In genomic region chr7:133164770-133165169, GRCm38 (mm10) we compare ENCODE assay signal across 24 mouse cellular contexts. TPM values are rescaled to one million over a fixed set of nuclear protein-coding genes. Genes with fewer than 3 reads are reported as not detected.
DNase-seq lines count a peak whose midpoint lies in the region; ATAC-seq and TF ChIP-seq lines count a peak whose summit lies in the region.
"Had no signal": no experiment of that assay in that cellular context is flagged by ENCODE, and none has a peak within 500 bp of the region (broad histone marks: within the 10 kb centered on the region; RNA-seq: fewer than 3 reads in every experiment).

No protein-coding gene starts in this region.

- ATAC-seq in forebrain, embryonic 14.5 days = no peak
- no peak for ATAC-seq in forebrain, embryonic 13.5 days
- no peak for ATAC-seq in midbrain, postnatal 0 days (ENCODE audit: low FRiP score)
- ATAC-seq in midbrain, embryonic 11.5 days (ENCODE audit: low FRiP score) = no peak
- ATAC-seq in intestine, postnatal 0 days = peak; percentile 39

- H3K4me2 ChIP-seq in forebrain, embryonic 14.5 days (ENCODE audit: low read length) = no peak overlapping the region
- no peak overlapping the region for H3K4me2 ChIP-seq in forebrain, embryonic 13.5 days
- no peak overlapping the region for H3K4me2 ChIP-seq in midbrain, postnatal 0 days (ENCODE audit: low read depth, low read length, poor library complexity, severe bottlenecking)
- H3K4me2 ChIP-seq in midbrain, embryonic 11.5 days = no peak overlapping the region
- no peak overlapping the region for H3K4me2 ChIP-seq in intestine, postnatal 0 days (replicated peaks; ENCODE audit: low read depth)
- H3K4me2 ChIP-seq: embryonic facial prominence, embryonic 12.5 days; heart, embryonic 13.5 days; limb, embryonic 13.5 days; liver, embryonic 11.5 days; lung, embryonic 15.5 days; neural tube, embryonic 15.5 days had no signal

- H3K4me3 ChIP-seq in forebrain, embryonic 14.5 days (ENCODE audit: low read depth, low read length) = no peak overlapping the region
- no peak overlapping the region for H3K4me3 ChIP-seq in forebrain, embryonic 13.5 days
- no peak overlapping the region for H3K4me3 ChIP-seq in midbrain, postnatal 0 days (ENCODE audit: low read depth, low read length)
- H3K4me3 ChIP-seq in midbrain, embryonic 11.5 days (ENCODE audit: low read depth, low read length) = no peak overlapping the region
- H3K4me3 ChIP-seq in intestine, postnatal 0 days (ENCODE audit: low read depth, low read length) = no peak overlapping the region
- H3K4me3 ChIP-seq: embryonic facial prominence, embryonic 12.5 days; heart, embryonic 13.5 days; limb, embryonic 13.5 days; lung, embryonic 15.5 days; midbrain, embryonic 10.5 days; neural tube, embryonic 15.5 days had no signal

- H3K27ac ChIP-seq in forebrain, embryonic 14.5 days (ENCODE audit: low read depth, low read length) = no peak overlapping the region
- H3K27ac ChIP-seq in forebrain, embryonic 13.5 days = no peak overlapping the region
- H3K27ac ChIP-seq in midbrain, postnatal 0 days (ENCODE audit: low read depth, low read length) = no peak overlapping the region
- H3K27ac ChIP-seq in midbrain, embryonic 11.5 days (ENCODE audit: low read depth, low read length) = no peak overlapping the region
- H3K27ac ChIP-seq in intestine, postnatal 0 days (ENCODE audit: low read depth, low read length) = peak overlapping the region; percentile 57
- H3K27ac ChIP-seq: embryonic facial prominence, embryonic 12.5 days; heart, embryonic 13.5 days; kidney, postnatal 0 days; limb, embryonic 13.5 days; lung, embryonic 15.5 days; midbrain, embryonic 10.5 days; neural tube, embryonic 15.5 days had no signal

- DNase-seq in forebrain, embryonic 14.5 days (ENCODE audit: low spot score) = peak; percentile 64
- DNase-seq in kidney, adult 9 months = peak; percentile 54
- no peak for DNase-seq in kidney, adult 18-20 months
- peak; percentile 42 for DNase-seq in midbrain, postnatal 0 days (ENCODE audit: low spot score)
- no peak for DNase-seq in midbrain, embryonic 11.5 days (ENCODE audit: low spot score, missing footprints)
- DNase-seq: adrenal gland, adult 8-10 months; cerebellum, adult 8-10 months; embryo, embryonic 11 days; gastrocnemius, postnatal 10 days; heart, postnatal 10 days; right cerebral cortex, adult 18-20 months; thymus, postnatal 4 days had no signal

- no peaks in the 10 kb centered on the region for H3K9me3 ChIP-seq in forebrain, embryonic 14.5 days (replicated peaks; ENCODE audit: control insufficient read depth, low read length)
- H3K9me3 ChIP-seq in forebrain, embryonic 13.5 days (replicated peaks) = no peaks in the 10 kb centered on the region
- no peaks in the 10 kb centered on the region for H3K9me3 ChIP-seq in midbrain, postnatal 0 days (ENCODE audit: low read length)
- H3K9me3 ChIP-seq in midbrain, embryonic 11.5 days (ENCODE audit: control insufficient read depth, low read length) = no peaks in the 10 kb centered on the region
- H3K9me3 ChIP-seq in intestine, postnatal 0 days (ENCODE audit: control insufficient read depth) = no peaks in the 10 kb centered on the region
- H3K9me3 ChIP-seq: embryonic facial prominence, embryonic 12.5 days; G1E; heart, embryonic 13.5 days; limb, embryonic 13.5 days; lung, embryonic 15.5 days; midbrain, embryonic 10.5 days; neural tube, embryonic 15.5 days had no signal

- no peak for TF ChIP-seq CTCF in midbrain, postnatal 0 days (IDR thresholded peaks at IDR 0.05)
- TF ChIP-seq CTCF in intestine, postnatal 0 days (IDR thresholded peaks at IDR 0.05; ENCODE audit: low read depth) = no peak

- H3K36me3 ChIP-seq in forebrain, embryonic 14.5 days (ENCODE audit: control insufficient read depth, insufficient read depth, low read length) = no peaks in the 10 kb centered on the region
- H3K36me3 ChIP-seq in forebrain, embryonic 13.5 days (ENCODE audit: poor library complexity, severe bottlenecking) = no peaks in the 10 kb centered on the region
- H3K36me3 ChIP-seq in midbrain, postnatal 0 days (ENCODE audit: insufficient read depth, low read length) = no peaks in the 10 kb centered on the region
- no peaks in the 10 kb centered on the region for H3K36me3 ChIP-seq in midbrain, embryonic 11.5 days (ENCODE audit: control insufficient read depth, insufficient read depth, low read length)
- no peaks in the 10 kb centered on the region for H3K36me3 ChIP-seq in intestine, postnatal 0 days (ENCODE audit: control insufficient read depth, insufficient read depth)
- H3K36me3 ChIP-seq: embryonic facial prominence, embryonic 12.5 days; G1E; heart, embryonic 13.5 days; limb, embryonic 13.5 days; lung, embryonic 15.5 days; midbrain, embryonic 10.5 days; neural tube, embryonic 15.5 days had no signal

- no peaks in the 10 kb centered on the region for H3K27me3 ChIP-seq in forebrain, embryonic 14.5 days (replicated peaks; ENCODE audit: control insufficient read depth, insufficient read depth, low read length)
- no peaks in the 10 kb centered on the region for H3K27me3 ChIP-seq in forebrain, embryonic 13.5 days
- no peaks in the 10 kb centered on the region for H3K27me3 ChIP-seq in midbrain, postnatal 0 days (ENCODE audit: insufficient read depth, low read length)
- H3K27me3 ChIP-seq in midbrain, embryonic 11.5 days (ENCODE audit: control insufficient read depth, insufficient read depth, low read length) = no peaks in the 10 kb centered on the region
- H3K27me3 ChIP-seq in intestine, postnatal 0 days (replicated peaks; ENCODE audit: control insufficient read depth, insufficient read depth, low read length) = no peaks in the 10 kb centered on the region
- H3K27me3 ChIP-seq: embryonic facial prominence, embryonic 12.5 days; limb, embryonic 13.5 days; lung, embryonic 15.5 days; neural tube, embryonic 15.5 days had no signal

- H3K4me1 ChIP-seq in forebrain, embryonic 14.5 days (ENCODE audit: control insufficient read depth, insufficient read depth, low read length) = no peaks in the 10 kb centered on the region
- 0 out of 2 replicates have a peak, but pooled peaks cover 8% of the 10 kb centered on the region for H3K4me1 ChIP-seq in forebrain, embryonic 13.5 days
- no peaks in the 10 kb centered on the region for H3K4me1 ChIP-seq in midbrain, postnatal 0 days (ENCODE audit: insufficient read depth, low read length)
- no peaks in the 10 kb centered on the region for H3K4me1 ChIP-seq in midbrain, embryonic 11.5 days (ENCODE audit: control insufficient read depth, insufficient read depth, low read length)
- H3K4me1 ChIP-seq in intestine, postnatal 0 days (replicated peaks; ENCODE audit: control insufficient read depth, insufficient read depth, low read length) = peaks cover 22% of the 10 kb centered on the region
- H3K4me1 ChIP-seq: heart, embryonic 13.5 days had no signal

- 42% methylated on average over 2 of the region's 2 CpGs for WGBS in forebrain, embryonic 14.5 days
- WGBS in forebrain, embryonic 13.5 days = 56% methylated on average over 2 of the region's 2 CpGs
- WGBS in midbrain, postnatal 0 days = 62% methylated on average over 2 of the region's 2 CpGs
- 85% methylated on average over 2 of the region's 2 CpGs for WGBS in midbrain, embryonic 11.5 days
- 9% methylated on average over 2 of the region's 2 CpGs for WGBS in intestine, postnatal 0 days

- no peak overlapping the region for H3K9ac ChIP-seq in forebrain, embryonic 14.5 days (ENCODE audit: low read length)
- H3K9ac ChIP-seq in forebrain, embryonic 13.5 days = no peak overlapping the region
- H3K9ac ChIP-seq in midbrain, postnatal 0 days (replicated peaks; ENCODE audit: low read length, poor library complexity, severe bottlenecking) = no peak overlapping the region
- H3K9ac ChIP-seq in midbrain, embryonic 11.5 days (ENCODE audit: low read length) = no peak overlapping the region
- no peak overlapping the region for H3K9ac ChIP-seq in intestine, postnatal 0 days (ENCODE audit: low read depth, low read length)
- H3K9ac ChIP-seq: heart, embryonic 13.5 days; limb, embryonic 13.5 days; lung, embryonic 15.5 days; neural tube, embryonic 15.5 days had no signal

RNA-seq across cellular contexts. Expression of gene Ctbp2, which starts 40.6 kb away (rescaled TPM):
- polyA plus RNA-seq in forebrain, embryonic 14.5 days (2014; fragmentation: Nextera tagmentation; extraction: Ambion mirVana) = 87.5 and 92.1 TPM in 2 replicates
- polyA plus RNA-seq in forebrain, embryonic 13.5 days (2015; fragmentation: Nextera tagmentation; extraction: Ambion mirVana) = 104 and 106 TPM in 2 replicates
- total RNA-seq in midbrain, postnatal 0 days (2014; rRNA removed) = 58.6 and 64.8 TPM in 2 replicates
- polyA plus RNA-seq in midbrain, postnatal 0 days (2015; fragmentation: Nextera tagmentation; extraction: Ambion mirVana) = 25.9 and 29.1 TPM in 2 replicates
- polyA plus RNA-seq in midbrain, embryonic 11.5 days (2014; fragmentation: Nextera tagmentation; extraction: Ambion mirVana) = 118 and 131 TPM in 2 replicates
- polyA plus RNA-seq in intestine, postnatal 0 days (2015; fragmentation: Nextera tagmentation; extraction: Ambion mirVana) = 42.2 and 42.6 TPM in 2 replicates

RNA-seq across cellular contexts. Expression of gene Fgfr2, which starts 41.6 kb away (rescaled TPM):
- polyA plus RNA-seq in forebrain, embryonic 14.5 days (2014; fragmentation: Nextera tagmentation; extraction: Ambion mirVana) = 35.9 and 39.8 TPM in 2 replicates
- polyA plus RNA-seq in forebrain, embryonic 13.5 days (2015; fragmentation: Nextera tagmentation; extraction: Ambion mirVana) = 47.9 and 56.7 TPM in 2 replicates
- 32.6 and 37.2 TPM in 2 replicates for total RNA-seq in midbrain, postnatal 0 days (2014; rRNA removed)
- 10.7 and 12.1 TPM in 2 replicates for polyA plus RNA-seq in midbrain, postnatal 0 days (2015; fragmentation: Nextera tagmentation; extraction: Ambion mirVana)
- polyA plus RNA-seq in midbrain, embryonic 11.5 days (2014; fragmentation: Nextera tagmentation; extraction: Ambion mirVana) = 85.3 and 92.0 TPM in 2 replicates
- polyA plus RNA-seq in intestine, postnatal 0 days (2015; fragmentation: Nextera tagmentation; extraction: Ambion mirVana) = 29.5 and 29.8 TPM in 2 replicates
- total RNA-seq: megakaryocyte progenitor cell, adult 5-6 weeks had no signal
- polyA plus RNA-seq: G1E had no signal

Comparison
In these comparisons a context has a peak if more than half of its experiments do, and no peak if none do; other contexts are left out.
1. DNase-seq: peak in forebrain, embryonic 14.5 days (single experiment), kidney, adult 9 months (single experiment) and midbrain, postnatal 0 days (single experiment); none in kidney, adult 18-20 months (single experiment) and midbrain, embryonic 11.5 days (single experiment).